Mouse (Mus musculus) midbrain, embryonic 11.5 days (tissue): ENCODE measurements at regions not wholly inside any gene's neighbourhood (a gene's known extent, or its start where the extent isn't known, plus 50 kb on each side); places are given as distances from the start of the nearest gene placed in this dataset.

Experiments used
- ATAC-seq: fragments of 200-750 bp; cut with Nextera tagmentation; 2 replicates; pipeline ENCODE4 v1.8.0; 2017; ENCODE audit warnings: moderate TSS enrichment, moderate library complexity; ENCODE audit not compliant: low FRiP score
- DNase-seq: peaks from one replicate; pipeline ENCODE4 v3.0.0; 2015; ENCODE audit warnings: low spot score; ENCODE audit errors: missing footprints
- H3K27ac ChIP-seq: fragments of 300-500 bp; sonication (generic); 2 replicates; pipeline ENCODE4 v1.5.1; 2014; ENCODE audit warnings: low read depth, low read length
- H3K27me3 ChIP-seq: fragments of 300-500 bp; sonication (generic); 2 replicates; pipeline ENCODE4 v1.6.1; 2014; ENCODE audit warnings: mild to moderate bottlenecking, low read length, moderate library complexity, mixed read lengths; ENCODE audit not compliant: control insufficient read depth, insufficient read depth
- H3K36me3 ChIP-seq: fragments of 300-500 bp; sonication (generic); 2 replicates; pipeline ENCODE4 v1.6.1; 2014; ENCODE audit warnings: mild to moderate bottlenecking, low read length, moderate library complexity, mixed read lengths; ENCODE audit not compliant: control insufficient read depth, insufficient read depth
- H3K4me1 ChIP-seq: fragments of 300-500 bp; sonication (generic); 2 replicates; pipeline ENCODE4 v1.6.1; 2014; ENCODE audit warnings: low read length; ENCODE audit not compliant: control insufficient read depth, insufficient read depth
- H3K4me2 ChIP-seq: fragments of 300-500 bp; sonication (generic); 2 replicates; pipeline ENCODE4 v1.6.1; 2014; ENCODE audit warnings: mild to moderate bottlenecking, moderate library complexity
- H3K4me3 ChIP-seq: fragments of 300-500 bp; sonication (generic); 2 replicates; pipeline ENCODE4 v1.5.1; 2014; ENCODE audit warnings: low read depth, low read length
- H3K9ac ChIP-seq: fragments of 300-500 bp; sonication (generic); 2 replicates; pipeline ENCODE4 v1.6.1; 2014; ENCODE audit warnings: low read length
- H3K9me3 ChIP-seq: fragments of 300-500 bp; sonication (generic); 2 replicates; pipeline ENCODE4 v1.6.1; 2016; ENCODE audit warnings: low read length; ENCODE audit not compliant: control insufficient read depth
- WGBS: fragments of 180-500 bp; shearing (Covaris S2); extraction: QIAGEN DNeasy Blood & Tissue Kit; methylation state at CpG from one replicate; pipeline ENCODE4 v1.1.7; 2014; 5-methylcytosine and 5-hydroxymethylcytosine counted together

DNA sequence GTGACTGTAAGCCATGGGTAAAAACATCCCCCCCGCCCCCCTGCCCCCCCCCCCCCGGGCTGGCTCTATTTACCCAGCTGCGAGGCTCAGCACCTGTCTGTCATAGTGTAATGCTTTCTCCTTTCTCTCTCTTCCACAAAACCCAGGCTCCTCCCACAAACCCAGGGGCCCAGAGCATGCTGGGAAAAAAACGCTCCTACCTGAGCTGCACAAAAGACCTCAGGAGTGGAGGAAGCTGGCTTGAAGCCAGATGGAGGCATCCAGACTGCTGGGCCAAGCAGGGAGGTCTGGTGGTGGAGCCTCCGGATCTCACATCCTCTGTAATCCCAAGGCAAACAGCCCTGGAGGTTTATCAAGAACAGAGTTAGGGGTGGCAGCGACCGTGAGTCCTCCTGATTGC lies 553.6 kb downstream of the Med13l start:
- Histone ChIP-seq H3K9ac (no peak overlapping the region), H3K4me1 (no peaks in the 10 kb centered on the region), H3K4me2 (no peak overlapping the region), H3K4me3 (no peak overlapping the region), H3K27ac (no peak overlapping the region), H3K36me3 (no peaks in the 10 kb centered on the region), H3K27me3 (no peaks in the 10 kb centered on the region), H3K9me3 (no peaks in the 10 kb centered on the region)
- DNase-seq (peak; percentile 44), ATAC-seq (peak; percentile 22; the same call in 1 of the 2 replicates)
- WGBS, result 55% methylated on average over 7 of the region's 7 CpGs

DNA sequence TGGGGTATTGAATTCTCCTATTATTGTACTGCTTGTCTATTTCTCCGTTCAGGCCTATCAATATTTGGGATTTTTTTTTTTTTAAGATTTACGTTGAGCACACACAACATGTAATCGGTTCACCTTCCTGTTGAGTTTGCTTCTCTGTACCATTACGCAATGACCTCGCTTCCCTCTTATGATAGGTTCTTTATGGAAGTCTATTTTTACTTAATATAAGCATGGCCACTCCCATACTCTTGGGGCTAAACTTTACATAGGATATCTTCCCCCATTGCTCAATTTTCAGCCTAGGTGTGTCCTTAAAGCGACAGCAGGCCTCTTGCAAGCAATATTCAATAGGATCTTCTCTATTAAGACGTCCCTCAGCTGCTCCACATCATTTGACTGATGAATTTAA lies 544.7 kb upstream of the Tbx3 start:
- ATAC-seq (no peak), DNase-seq (peak; percentile 69)
- H3K4me2 ChIP-seq, result no peak overlapping the region
- no peak overlapping the region for H3K9ac ChIP-seq
- no peaks in the 10 kb centered on the region for H3K9me3 ChIP-seq
- H3K4me3 ChIP-seq, result no peak overlapping the region
- no peaks in the 10 kb centered on the region for H3K36me3 ChIP-seq
- no peak overlapping the region for H3K27ac ChIP-seq
- H3K27me3 ChIP-seq, result no peaks in the 10 kb centered on the region
- H3K4me1 ChIP-seq, result no peaks in the 10 kb centered on the region
- 93% methylated on average over 7 of the region's 7 CpGs for WGBS

DNA sequence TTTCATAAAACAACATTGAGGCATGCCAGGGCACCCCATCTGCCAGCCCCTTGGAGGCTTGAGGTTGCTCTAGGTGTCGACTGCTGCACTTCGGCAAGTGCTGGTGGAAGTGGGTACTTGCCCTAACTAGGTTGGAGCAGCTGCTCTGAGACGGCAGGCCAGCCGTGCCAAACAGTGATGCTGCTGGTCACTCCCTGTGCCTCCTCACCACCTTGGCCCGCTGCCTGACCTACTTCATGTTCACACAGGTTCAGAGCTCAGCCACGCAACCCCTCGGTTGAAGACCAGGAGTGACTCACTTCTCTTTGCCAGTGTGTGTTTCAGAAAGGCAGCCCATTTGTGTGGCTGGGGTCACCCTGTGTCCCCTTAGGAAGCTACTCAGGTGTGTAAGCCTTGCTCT lies 540.3 kb upstream of the Tbx3 start:
- ATAC-seq, result no peak

DNA sequence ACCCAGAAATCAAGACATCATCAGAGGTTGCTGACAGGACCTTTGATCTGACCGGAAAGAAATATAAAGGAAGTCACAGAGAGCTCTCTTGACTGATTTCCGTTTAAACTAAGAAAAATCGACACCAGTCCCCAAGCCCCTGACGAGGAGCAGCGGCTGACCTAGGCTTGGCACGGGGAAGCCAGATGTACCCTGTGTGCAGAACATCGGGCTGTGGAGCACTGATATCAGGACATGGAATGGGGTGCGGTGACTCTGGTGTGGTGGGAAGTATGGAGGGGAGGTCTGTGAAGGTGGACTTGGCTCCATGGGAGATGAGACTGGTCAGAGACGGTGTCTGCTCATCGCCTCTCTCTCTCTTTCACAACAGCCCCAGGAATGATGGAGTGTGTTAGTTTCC lies 539.0 kb upstream of the Tbx3 start:
- 76% methylated on average over 10 of the region's 10 CpGs for WGBS
- no peak overlapping the region for H3K9ac ChIP-seq
- no peaks in the 10 kb centered on the region for H3K9me3 ChIP-seq
- H3K4me3 ChIP-seq, result no peak overlapping the region
- ATAC-seq, result no peak
- no peak overlapping the region for H3K27ac ChIP-seq
- no peak overlapping the region for H3K4me2 ChIP-seq
- H3K36me3 ChIP-seq, result no peaks in the 10 kb centered on the region
- no peaks in the 10 kb centered on the region; the same call in 1 of the 2 replicates for H3K4me1 ChIP-seq
- peak; percentile 44 for DNase-seq
- no peaks in the 10 kb centered on the region for H3K27me3 ChIP-seq

More for the DNA sequence above, 540.3 kb upstream of the Tbx3 start:
- Histone ChIP-seq H3K36me3 (no peaks in the 10 kb centered on the region), H3K27me3 (no peaks in the 10 kb centered on the region), H3K4me1 (no peaks in the 10 kb centered on the region; the same call in 1 of the 2 replicates), H3K4me3 (no peak overlapping the region), H3K9me3 (no peaks in the 10 kb centered on the region), H3K4me2 (no peak overlapping the region), H3K27ac (no peak overlapping the region), H3K9ac (no peak overlapping the region)
- WGBS, result 98% methylated on average over 7 of the region's 7 CpGs
- no peak for DNase-seq

GRCm38 (mm10) chr5:119133378-119133777 lies 537.1 kb upstream of the Tbx3 start:
- H3K9me3 ChIP-seq, result no peaks in the 10 kb centered on the region
- WGBS, result 49% methylated on average over 13 of the region's 13 CpGs
- no peaks in the 10 kb centered on the region for H3K27me3 ChIP-seq
- no peak overlapping the region for H3K4me2 ChIP-seq
- ATAC-seq (no peak), DNase-seq (no peak)
- H3K4me3 ChIP-seq, result no peak overlapping the region
- H3K27ac ChIP-seq, result no peak overlapping the region
- H3K4me1 ChIP-seq, result peaks cover 2% of the 10 kb centered on the region
- no peak overlapping the region for H3K9ac ChIP-seq
- H3K36me3 ChIP-seq, result no peaks in the 10 kb centered on the region

DNA sequence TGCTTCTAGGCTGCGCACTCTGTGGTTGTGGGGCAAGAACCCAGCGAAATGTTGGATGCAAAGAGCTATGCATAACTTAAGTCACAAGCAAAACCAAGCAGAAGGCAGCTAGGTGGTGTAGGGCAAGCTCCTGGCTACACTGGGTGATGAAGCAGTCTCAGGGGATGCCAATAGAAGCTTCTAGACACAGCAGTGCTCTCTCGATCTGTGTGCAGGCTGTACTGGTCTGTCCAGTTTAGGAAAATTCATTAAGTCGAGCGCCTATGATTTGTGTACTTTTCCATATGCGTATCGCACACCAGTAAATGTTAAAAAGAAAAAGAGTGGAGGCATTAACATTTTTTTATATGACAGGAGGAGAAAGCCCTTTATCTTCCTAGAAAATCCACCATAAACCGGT lies 533.6 kb upstream of the Tbx3 start:
- 90% methylated on average over 8 of the region's 8 CpGs for WGBS
- no peak for ATAC-seq
- no peak for DNase-seq
- Histone ChIP-seq H3K4me1 (peaks cover 9% of the 10 kb centered on the region), H3K36me3 (no peaks in the 10 kb centered on the region), H3K27ac (no peak overlapping the region), H3K9me3 (no peaks in the 10 kb centered on the region), H3K4me2 (no peak overlapping the region), H3K27me3 (no peaks in the 10 kb centered on the region), H3K4me3 (no peak overlapping the region), H3K9ac (no peak overlapping the region)

- ATAC-seq (no peak), DNase-seq (no peak)
- Histone ChIP-seq H3K9ac (no peak overlapping the region), H3K27ac (no peak overlapping the region), H3K4me2 (no peak overlapping the region), H3K36me3 (no peaks in the 10 kb centered on the region), H3K4me1 (peaks cover 9% of the 10 kb centered on the region), H3K4me3 (no peak overlapping the region), H3K9me3 (no peaks in the 10 kb centered on the region), H3K27me3 (no peaks in the 10 kb centered on the region)
- 73% methylated on average over 13 of the region's 13 CpGs for WGBS
Measured at GRCm38 (mm10) chr5:119137409-119137808, 533.1 kb upstream of the Tbx3 start.

- Histone ChIP-seq H3K27me3 (no peaks in the 10 kb centered on the region), H3K4me2 (no peak overlapping the region), H3K4me1 (peaks cover 9% of the 10 kb centered on the region), H3K27ac (no peak overlapping the region), H3K36me3 (no peaks in the 10 kb centered on the region), H3K4me3 (no peak overlapping the region), H3K9me3 (no peaks in the 10 kb centered on the region), H3K9ac (no peak overlapping the region)
- no peak for ATAC-seq
- 70% methylated on average over 10 of the region's 10 CpGs for WGBS
- no peak for DNase-seq
Measured at GRCm38 (mm10) chr5:119137821-119138221, 532.6 kb upstream of the Tbx3 start.

DNA sequence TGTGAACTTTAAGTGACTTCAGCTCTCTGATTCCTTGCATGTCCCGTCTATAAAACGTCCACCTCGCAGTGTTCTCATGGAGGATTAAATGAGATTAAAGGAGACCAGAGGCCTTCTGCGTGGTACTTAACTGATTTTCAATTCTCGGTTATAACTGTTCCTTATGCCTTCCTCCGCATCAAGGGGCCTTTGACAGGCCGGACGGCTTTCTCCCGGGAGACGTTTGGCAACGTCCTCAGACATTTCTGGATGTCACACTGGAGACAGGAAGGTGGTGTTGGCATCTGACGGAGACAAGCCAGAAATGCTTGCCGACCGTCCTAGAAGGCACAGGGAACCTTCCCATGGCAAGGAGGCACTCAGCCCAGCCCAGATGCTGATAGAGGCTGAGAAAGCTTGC lies 532.2 kb upstream of the Tbx3 start:
- peaks cover 9% of the 10 kb centered on the region for H3K4me1 ChIP-seq
- no peak overlapping the region for H3K4me3 ChIP-seq
- H3K4me2 ChIP-seq, result no peak overlapping the region
- H3K27me3 ChIP-seq, result no peaks in the 10 kb centered on the region
- 36% methylated on average over 14 of the region's 14 CpGs for WGBS
- no peaks in the 10 kb centered on the region for H3K9me3 ChIP-seq
- peak; percentile 86 for DNase-seq
- no peak overlapping the region for H3K9ac ChIP-seq
- H3K36me3 ChIP-seq, result no peaks in the 10 kb centered on the region
- ATAC-seq, result no peak
- H3K27ac ChIP-seq, result no peak overlapping the region

GRCm38 (mm10) chr5:119139336-119139735 lies 531.1 kb upstream of the Tbx3 start:
- H3K27me3 ChIP-seq, result no peaks in the 10 kb centered on the region
- H3K4me2 ChIP-seq, result no peak overlapping the region
- peaks cover 9% of the 10 kb centered on the region for H3K4me1 ChIP-seq
- H3K4me3 ChIP-seq, result no peak overlapping the region
- no peaks in the 10 kb centered on the region for H3K36me3 ChIP-seq
- DNase-seq (no peak), ATAC-seq (no peak)
- no peak overlapping the region for H3K9ac ChIP-seq
- no peak overlapping the region for H3K27ac ChIP-seq
- H3K9me3 ChIP-seq, result no peaks in the 10 kb centered on the region
- WGBS, result 27% methylated on average over 7 of the region's 7 CpGs
